Mouse (Mus musculus) liver, embryonic 14.5 days (tissue): ENCODE results near the gene Gpatch2. TPM values are rescaled to one million over a fixed set of nuclear protein-coding genes. Genes with fewer than 3 reads are reported as not detected.
A peak's percentile ranks its signal among the peaks of the same experiment; 100 is the strongest.

ENCODE experiments used
- ATAC-seq: fragments of 200-750 bp; cut with Nextera tagmentation; 2 replicates; pipeline ENCODE4 v1.8.0; 2017; ENCODE audit warnings: moderate number of reproducible peaks, mild to moderate bottlenecking, moderate library complexity; ENCODE audit not compliant: insufficient read depth
- DNase-seq, 3 experiments: peaks; one replicate each; pipeline ENCODE4 v3.0.0-alpha.2; 2012 to 2013; ENCODE audit warnings: low read depth in 3 of 3, low spot score in 3 of 3
- H3K27ac ChIP-seq: fragments of 300-500 bp; sonication (generic); 2 replicates; pipeline ENCODE4 v1.5.1; 2014; ENCODE audit warnings: moderate library complexity, mild to moderate bottlenecking, control low read depth, inconsistent platforms
- H3K27me3 ChIP-seq: fragments of 300-500 bp; sonication (generic); 2 replicates; pipeline ENCODE4 v1.6.1; 2014; ENCODE audit warnings: mild to moderate bottlenecking, low read length, moderate library complexity; ENCODE audit not compliant: control insufficient read depth, insufficient read depth
- H3K36me3 ChIP-seq: fragments of 300-500 bp; sonication (generic); replicated peaks from 2 replicates; pipeline ENCODE4 v1.6.1; 2014; ENCODE audit warnings: low read depth; ENCODE audit not compliant: control insufficient read depth, insufficient read depth
- H3K4me1 ChIP-seq, 2 experiments: fragments of 200-500 bp in 1 of 2; fragments of 300-500 bp in 1 of 2; sonication (generic) in 1 of 2; replicated peaks; 2 replicates each; pipeline ENCODE4 v1.6.1; 2012 to 2014; ENCODE audit warnings: antibody characterized with exemption in 1 of 2, inconsistent platforms in 1 of 2, low read length in 1 of 2; ENCODE audit not compliant: control insufficient read depth in 2 of 2, insufficient read depth in 2 of 2
- H3K4me2 ChIP-seq: fragments of 300-500 bp; sonication (generic); 2 replicates; pipeline ENCODE4 v1.6.1; 2014; ENCODE audit warnings: low read depth, mild to moderate bottlenecking, control low read depth, moderate library complexity
- H3K4me3 ChIP-seq, 2 experiments: fragments of 200-500 bp in 1 of 2; fragments of 300-500 bp in 1 of 2; sonication (generic) in 1 of 2; 2 replicates each; pipeline ENCODE4 v1.5.1; 2012 to 2014; ENCODE audit warnings: low read depth in 2 of 2, low read length in 2 of 2, mild to moderate bottlenecking in 2 of 2, control low read depth in 1 of 2, inconsistent platforms in 1 of 2, moderate library complexity in 1 of 2; ENCODE audit not compliant: insufficient read depth in 1 of 2
- H3K9ac ChIP-seq: fragments of 300-500 bp; sonication (generic); replicated peaks from 2 replicates; pipeline ENCODE4 v1.6.1; 2014; ENCODE audit warnings: mild to moderate bottlenecking, control low read depth, moderate library complexity
- H3K9me3 ChIP-seq: fragments of 300-500 bp; sonication (generic); 2 replicates; pipeline ENCODE4 v1.6.1; 2016; ENCODE audit warnings: low read length, mixed read lengths; ENCODE audit not compliant: control insufficient read depth
- CTCF ChIP-seq: IDR thresholded peaks from 2 replicates; pipeline ENCODE4 v1.5.1; 2016; ENCODE audit warnings: antibody characterized with exemption, low read depth, control low read depth
- EP300 ChIP-seq: IDR thresholded peaks from 2 replicates; pipeline ENCODE4 v1.6.1; 2016; ENCODE audit warnings: antibody characterized with exemption, low read depth
- WGBS: fragments of 180-500 bp; shearing (Covaris S2); extraction: QIAGEN DNeasy Blood & Tissue Kit; methylation state at CpG from one replicate; pipeline ENCODE4 v1.1.7; 2014; ENCODE audit not compliant: insufficient replicate concordance; 5-methylcytosine and 5-hydroxymethylcytosine counted together
- polyA plus RNA-seq, 2 experiments: library from polyadenylated mRNA; depleted of rRNA in 1 of 2; stranded (reverse) in 1 of 2; unstranded in 1 of 2; fragments of >200 nt; fragmentation: Nextera tagmentation in 1 of 2; extraction: Ambion mirVana in 1 of 2; gene quantifications; 2 replicates each; pipeline versions ENCODE4 v1.2.1 to v1.2.3; 2012 to 2014

Gpatch2 gene
- polyA plus RNA-seq, 2 experiments, result 3.3 to 4.0 TPM

GRCm38 (mm10) chr1:187241329-187241728 lies 26.0 kb downstream of the Gpatch2 start:
- Histone ChIP-seq H3K27ac (no peak overlapping the region), H3K9me3 (no peaks in the 10 kb centered on the region), H3K36me3 (no peaks in the 10 kb centered on the region), H3K4me3 (no peak overlapping the region), H3K9ac (no peak overlapping the region), H3K4me2 (no peak overlapping the region), H3K27me3 (no peaks in the 10 kb centered on the region), H3K4me1 (0 out of 4 replicates have a peak, but pooled peaks cover 0 to 2% of the 10 kb centered on the region in 2 experiments)
- ATAC-seq, result no peak
- no peak for DNase-seq
- WGBS, result 66% methylated on average over 5 of the region's 5 CpGs
- TF ChIP-seq EP300, result no peak
- TF ChIP-seq CTCF, result no peak

- H3K27ac ChIP-seq, result no peak overlapping the region
- peak; percentile 19; the same call in 1 of the 2 replicates for ATAC-seq
- no peaks in the 10 kb centered on the region for H3K9me3 ChIP-seq
- H3K36me3 ChIP-seq, result no peaks in the 10 kb centered on the region
- H3K27me3 ChIP-seq, result no peaks in the 10 kb centered on the region
- 74% methylated on average over 5 of the region's 5 CpGs for WGBS
- TF ChIP-seq EP300 (no peak), CTCF (no peak)
- H3K4me1 ChIP-seq, result 0 out of 4 replicates have a peak, but pooled peaks cover 0 to 2% of the 10 kb centered on the region in 2 experiments
- H3K9ac ChIP-seq, result no peak overlapping the region
- no peak for DNase-seq
- no peak overlapping the region for H3K4me3 ChIP-seq
- H3K4me2 ChIP-seq, result no peak overlapping the region
Observed at GRCm38 (mm10) chr1:187244734-187245133, 29.4 kb downstream of the Gpatch2 start.

- Histone ChIP-seq H3K4me1 (no peaks in the 10 kb centered on the region), H3K27me3 (no peaks in the 10 kb centered on the region), H3K9ac (no peak overlapping the region), H3K36me3 (no peaks in the 10 kb centered on the region), H3K4me3 (no peak overlapping the region), H3K27ac (no peak overlapping the region), H3K4me2 (no peak overlapping the region), H3K9me3 (no peaks in the 10 kb centered on the region)
- 60% methylated on average over 1 of the region's 1 CpGs for WGBS
- no peak for TF ChIP-seq EP300
- no peak for TF ChIP-seq CTCF
- DNase-seq (no peak), ATAC-seq (no peak)
Observed at GRCm38 (mm10) chr1:187250741-187251262, 35.5 kb downstream of the Gpatch2 start.

- Histone ChIP-seq H3K4me1 (no peaks in the 10 kb centered on the region), H3K4me2 (no peak overlapping the region), H3K9ac (no peak overlapping the region), H3K36me3 (no peaks in the 10 kb centered on the region), H3K27me3 (no peaks in the 10 kb centered on the region), H3K4me3 (no peak overlapping the region), H3K9me3 (no peaks in the 10 kb centered on the region), H3K27ac (no peak overlapping the region)
- DNase-seq (no peak), ATAC-seq (no peak)
- 74% methylated on average over 4 of the region's 4 CpGs for WGBS
- TF ChIP-seq CTCF (no peak), EP300 (no peak)
Observed at GRCm38 (mm10) chr1:187258756-187259155, 43.4 kb downstream of the Gpatch2 start.

GRCm38 (mm10) chr1:187267601-187268000 lies 52.3 kb downstream of the Gpatch2 start:
- H3K4me3 ChIP-seq, result no peak overlapping the region
- ATAC-seq (no peak), DNase-seq (no peak)
- no peak overlapping the region for H3K4me2 ChIP-seq
- no peaks in the 10 kb centered on the region for H3K4me1 ChIP-seq
- H3K9ac ChIP-seq, result no peak overlapping the region
- TF ChIP-seq EP300 (no peak), CTCF (no peak)
- H3K36me3 ChIP-seq, result no peaks in the 10 kb centered on the region
- no peaks in the 10 kb centered on the region for H3K9me3 ChIP-seq
- WGBS, result 62% methylated on average over 4 of the region's 4 CpGs
- no peaks in the 10 kb centered on the region for H3K27me3 ChIP-seq
- no peak overlapping the region for H3K27ac ChIP-seq
